Mouse (Mus musculus) embryonic facial prominence, embryonic 10.5 days (tissue): ENCODE results near the gene Dand5. TPM values are rescaled to one million over a fixed set of nuclear protein-coding genes. Genes with fewer than 3 reads are reported as not detected.

ENCODE experiments used
- DNase-seq: peaks from one replicate; pipeline ENCODE4 v3.0.0-alpha.2; 2017; ENCODE audit warnings: low spot score
- H3K27ac ChIP-seq: fragments of 300-500 bp; sonication (generic); replicated peaks from 2 replicates; pipeline ENCODE4 v1.5.1; 2016; ENCODE audit warnings: mild to moderate bottlenecking
- H3K27me3 ChIP-seq: fragments of 300-500 bp; sonication (generic); replicated peaks from 2 replicates; pipeline ENCODE4 v1.6.1; 2016; ENCODE audit warnings: low read depth, mild to moderate bottlenecking; ENCODE audit not compliant: poor library complexity, severe bottlenecking
- H3K36me3 ChIP-seq: fragments of 300-500 bp; sonication (generic); replicated peaks from 2 replicates; pipeline ENCODE4 v1.6.1; 2016; ENCODE audit warnings: mild to moderate bottlenecking, moderate library complexity
- H3K4me1 ChIP-seq: fragments of 300-500 bp; sonication (generic); 2 replicates; pipeline ENCODE4 v1.6.1; 2016
- H3K4me3 ChIP-seq: fragments of 300-500 bp; sonication (generic); 2 replicates; pipeline ENCODE4 v1.5.1; 2016; ENCODE audit warnings: mild to moderate bottlenecking, moderate library complexity
- H3K9me3 ChIP-seq: fragments of 300-500 bp; sonication (generic); 2 replicates; pipeline ENCODE4 v1.6.1; 2016; ENCODE audit warnings: mild to moderate bottlenecking
- WGBS: fragments of 180-500 bp; shearing (Covaris S2); methylation state at CpG from one replicate; pipeline ENCODE4 v1.1.7; 2016; 5-methylcytosine and 5-hydroxymethylcytosine counted together
- polyA plus RNA-seq: library from polyadenylated mRNA; unstranded; fragments of >200 nt; fragmentation: Nextera tagmentation; extraction: Ambion mirVana; gene quantifications from 2 replicates; pipeline ENCODE4 v1.2.1, GENCODE M21; 2016

Dand5 gene
- 2.8 and 3.0 TPM in 2 replicates for polyA plus RNA-seq

- no peaks in the 10 kb centered on the region for H3K9me3 ChIP-seq
- DNase-seq: no peak
- H3K4me1 ChIP-seq: peaks cover 22% of the 10 kb centered on the region
- H3K36me3 ChIP-seq: no peaks in the 10 kb centered on the region
- 24% methylated on average over 3 of the region's 3 CpGs for WGBS
- H3K4me3 ChIP-seq: peak within 1 kb of the TSS; percentile 42
- H3K27ac ChIP-seq: no peak within 1 kb of the TSS
- H3K27me3 ChIP-seq: peaks cover 32% of the 10 kb centered on the region
Measured at GRCm38 (mm10) chr8:84822723-84823122, at the start of gene Dand5. Gene Dand5, minus strand, starts transcription at chr8:84822823.

GRCm38 (mm10) chr8:84871376-84872308 lies 49.0 kb upstream of the Dand5 start, which contains the start of gene Syce2:
Gene Syce2, plus strand, starts transcription at chr8:84872111.
- Histone ChIP-seq H3K27ac (peak within 1 kb of the TSS; percentile 74), H3K4me1 (peaks cover 16% of the 10 kb centered on the region), H3K27me3 (peaks cover 14% of the 10 kb centered on the region), H3K36me3 (peaks cover 39% of the 10 kb centered on the region), H3K9me3 (no peaks in the 10 kb centered on the region), H3K4me3 (peak within 1 kb of the TSS; percentile 57)
- 16% methylated on average over 46 of the region's 46 CpGs for WGBS
- peak; percentile 86 for DNase-seq

GRCm38 (mm10) chr8:84856864-84857441 lies 34.3 kb upstream of the Dand5 start, which contains the start of gene Farsa:
Gene Farsa, plus strand, starts transcription at chr8:84856989.
- WGBS: under 1% methylated on average over 39 of the region's 39 CpGs
- H3K27ac ChIP-seq: peak within 1 kb of the TSS; percentile 92
- DNase-seq: peak; percentile 95

GRCm38 (mm10) chr8:84856434-84856833 lies 33.8 kb upstream of the Dand5 start:
- 0 out of 2 replicates have a peak, but pooled peaks cover 5% of the 10 kb centered on the region for H3K27me3 ChIP-seq
- H3K4me1 ChIP-seq: peaks cover 13% of the 10 kb centered on the region
- peaks cover 30% of the 10 kb centered on the region for H3K36me3 ChIP-seq
- no peak for DNase-seq
- H3K27ac ChIP-seq: 0 out of 2 replicates have a peak overlapping the region, but pooled peaks have one; percentile 92
- no peaks in the 10 kb centered on the region for H3K9me3 ChIP-seq
- H3K4me3 ChIP-seq: peak overlapping the region; percentile 97
- WGBS: 92% methylated on average over 3 of the region's 3 CpGs

More at GRCm38 (mm10) chr8:84856864-84857441, 34.3 kb upstream of the Dand5 start, which contains the start of gene Farsa:
- Histone ChIP-seq H3K4me3 (peak within 1 kb of the TSS; percentile 97), H3K36me3 (peaks cover 35% of the 10 kb centered on the region), H3K9me3 (no peaks in the 10 kb centered on the region), H3K27me3 (0 out of 2 replicates have a peak, but pooled peaks cover 5% of the 10 kb centered on the region), H3K4me1 (peaks cover 13% of the 10 kb centered on the region)

DNA sequence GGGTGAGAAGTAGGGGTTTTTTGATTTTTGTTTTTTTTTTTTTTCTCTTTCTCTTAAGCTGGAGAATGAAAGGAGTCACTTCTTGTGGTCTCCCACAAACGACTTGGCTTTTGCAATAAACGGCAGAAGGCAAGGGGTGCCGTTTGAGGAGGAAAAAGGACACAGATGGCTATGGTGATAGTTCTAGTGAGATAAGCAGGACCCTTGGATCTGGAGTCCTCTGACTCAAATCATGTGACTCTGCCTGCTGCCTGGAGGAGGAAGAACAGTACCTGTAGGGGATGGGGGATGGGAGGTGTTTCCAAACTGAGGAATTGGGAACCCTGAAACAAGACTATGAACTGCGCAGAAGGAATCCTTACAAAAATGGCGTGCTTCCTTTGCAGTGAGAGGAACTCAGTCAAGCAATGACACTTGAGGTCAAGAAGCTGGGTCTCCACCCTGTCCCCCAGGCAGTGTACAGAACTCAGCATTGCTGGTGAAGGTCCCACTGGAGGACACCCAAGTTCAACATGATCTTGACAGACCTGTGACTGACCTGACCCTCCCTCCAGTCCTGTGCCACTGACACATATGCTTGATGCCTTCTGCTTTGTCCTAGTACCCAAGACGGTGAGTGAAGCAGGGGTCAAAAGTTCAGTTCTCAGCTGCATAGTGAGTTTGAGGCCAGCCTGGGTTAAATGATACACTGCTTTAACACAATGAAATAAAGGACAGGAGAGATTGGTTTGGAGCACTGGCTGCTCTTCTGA lies 25.2 kb upstream of the Dand5 start:
- H3K9me3 ChIP-seq: no peaks in the 10 kb centered on the region
- H3K4me1 ChIP-seq: peaks cover 37% of the 10 kb centered on the region
- WGBS: 54% methylated on average over 6 of the region's 6 CpGs
- no peak for DNase-seq
- peak overlapping the region; percentile 99 for H3K4me3 ChIP-seq
- peak overlapping the region; percentile 98 for H3K27ac ChIP-seq
- peaks cover 33% of the 10 kb centered on the region for H3K36me3 ChIP-seq
- H3K27me3 ChIP-seq: no peaks in the 10 kb centered on the region

- peak within 1 kb of the TSS; percentile 99 for H3K4me3 ChIP-seq
- H3K9me3 ChIP-seq: no peaks in the 10 kb centered on the region
- peak; percentile 100 for DNase-seq
- H3K36me3 ChIP-seq: peaks cover 42% of the 10 kb centered on the region
- peaks cover 39% of the 10 kb centered on the region for H3K4me1 ChIP-seq
- H3K27ac ChIP-seq: peak within 1 kb of the TSS; percentile 98
- under 1% methylated on average over 55 of the region's 55 CpGs for WGBS
- H3K27me3 ChIP-seq: no peaks in the 10 kb centered on the region
Measured at GRCm38 (mm10) chr8:84846722-84847572, 24.3 kb upstream of the Dand5 start, which contains the start of gene Calr. Gene Calr, minus strand, starts transcription at chr8:84846934.

- Histone ChIP-seq H3K4me1 (peaks cover 39% of the 10 kb centered on the region), H3K27ac (peak overlapping the region; percentile 98), H3K27me3 (no peaks in the 10 kb centered on the region), H3K4me3 (peak overlapping the region; percentile 99), H3K9me3 (no peaks in the 10 kb centered on the region), H3K36me3 (peaks cover 50% of the 10 kb centered on the region)
- under 1% methylated on average over 30 of the region's 30 CpGs for WGBS
- DNase-seq: no peak
Measured at GRCm38 (mm10) chr8:84846094-84846721, 23.6 kb upstream of the Dand5 start.

DNA sequence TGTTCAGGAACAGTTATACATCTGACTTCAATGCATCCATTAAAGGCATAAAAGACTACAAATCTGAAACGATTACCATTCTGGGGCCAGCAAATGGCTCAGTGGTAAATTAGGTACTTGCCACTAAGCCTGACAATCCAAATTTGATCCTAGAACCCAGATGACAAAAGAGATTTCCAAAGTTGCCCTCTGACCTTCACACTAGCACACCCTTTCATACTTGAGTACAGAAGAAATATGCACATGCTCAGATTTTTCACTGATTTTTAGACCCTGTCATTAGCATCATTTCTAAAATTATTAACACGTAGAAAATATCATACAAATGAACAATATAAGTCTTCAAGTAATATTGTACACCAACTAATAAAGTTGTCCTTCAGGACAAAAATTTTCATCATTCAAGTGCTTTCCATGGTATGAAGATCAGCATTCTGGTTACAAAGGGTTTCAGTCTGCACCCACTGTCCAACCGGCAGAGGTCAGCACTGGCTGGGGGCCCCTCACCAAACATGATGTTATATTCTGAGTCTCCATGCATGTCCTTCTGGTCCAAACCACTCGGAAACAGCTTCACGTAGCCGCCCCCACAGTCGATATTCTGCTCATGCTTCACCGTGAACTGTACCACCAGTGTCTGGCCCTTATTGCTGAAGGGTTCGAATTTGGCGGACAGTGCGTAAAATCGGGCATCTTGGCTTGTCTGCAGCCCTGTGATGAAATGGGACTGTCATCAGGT lies 22.9 kb upstream of the Dand5 start:
- peaks cover 39% of the 10 kb centered on the region for H3K4me1 ChIP-seq
- no peaks in the 10 kb centered on the region for H3K27me3 ChIP-seq
- DNase-seq: peak; percentile 63
- peak overlapping the region; percentile 99 for H3K4me3 ChIP-seq
- peak overlapping the region; percentile 98 for H3K27ac ChIP-seq
- no peaks in the 10 kb centered on the region for H3K9me3 ChIP-seq
- whole genome bisulfite sequencing: 20% methylated on average over 12 of the region's 12 CpGs
- H3K36me3 ChIP-seq: peaks cover 53% of the 10 kb centered on the region

DNA sequence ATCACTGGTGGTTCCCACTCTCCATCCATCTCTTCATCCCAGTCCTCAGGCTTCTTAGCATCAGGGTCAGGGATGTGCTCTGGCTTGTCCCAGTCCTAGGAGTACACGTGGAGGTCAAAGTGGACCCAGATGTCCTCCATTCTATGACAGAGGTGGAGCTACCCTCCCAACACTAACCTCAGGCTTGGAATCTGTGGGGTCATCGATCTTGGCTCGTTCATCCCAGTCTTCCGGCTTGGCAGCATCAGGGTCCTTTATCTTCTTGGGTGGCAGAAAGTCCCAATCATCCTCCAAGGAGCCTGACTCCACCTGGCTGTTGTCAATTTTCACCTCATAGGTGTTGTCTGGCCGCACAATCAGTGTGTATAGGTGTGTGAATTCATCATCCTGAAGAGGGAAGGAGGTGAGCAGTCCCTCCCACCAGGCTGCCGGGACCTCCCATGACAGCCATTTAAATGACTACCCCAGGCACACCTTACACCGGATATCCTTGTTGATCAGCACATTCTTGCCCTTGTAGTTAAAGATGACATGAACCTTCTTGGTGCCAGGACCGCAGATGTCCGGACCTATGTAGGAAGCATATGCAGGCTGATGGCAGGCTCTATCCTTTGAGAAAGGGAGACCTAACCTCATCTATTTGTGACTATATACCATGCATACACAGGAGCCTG lies 21.9 kb upstream of the Dand5 start:
- Histone ChIP-seq H3K4me3 (peak overlapping the region; percentile 99), H3K27ac (no peak overlapping the region), H3K36me3 (peaks cover 53% of the 10 kb centered on the region), H3K27me3 (no peaks in the 10 kb centered on the region), H3K4me1 (peaks cover 43% of the 10 kb centered on the region), H3K9me3 (no peaks in the 10 kb centered on the region)
- 90% methylated on average over 9 of the region's 9 CpGs for WGBS
- no peak for DNase-seq

DNA sequence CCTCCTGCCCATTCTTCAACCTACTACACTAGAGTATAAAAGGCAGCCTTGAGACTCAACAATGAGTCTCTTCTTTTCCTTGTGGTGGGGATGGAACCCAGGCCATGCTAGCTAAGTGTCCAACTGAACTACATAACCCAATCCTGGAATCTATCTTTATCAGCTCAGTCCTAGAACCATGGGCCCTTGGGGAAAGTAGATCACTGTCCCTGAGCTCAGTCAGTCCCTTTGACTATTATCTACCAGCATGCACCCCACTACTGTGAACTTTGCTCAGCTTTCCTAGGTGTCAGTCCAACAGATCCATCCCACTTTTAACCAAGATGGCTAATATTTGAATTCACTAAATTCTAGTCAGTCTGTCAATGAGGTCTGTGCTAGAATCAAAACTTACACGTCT lies 18.9 kb upstream of the Dand5 start:
- Histone ChIP-seq H3K4me1 (peaks cover 60% of the 10 kb centered on the region), H3K9me3 (no peaks in the 10 kb centered on the region), H3K36me3 (peaks cover 81% of the 10 kb centered on the region), H3K27me3 (no peaks in the 10 kb centered on the region), H3K4me3 (no peak overlapping the region), H3K27ac (no peak overlapping the region)
- DNase-seq: no peak
- 79% methylated on average over 1 of the region's 1 CpGs for WGBS
